9 mouse cellular contexts compared by ENCODE assay signal in genomic region chr2:38429752-38430378, GRCm38 (mm10).
DNase-seq lines count a peak whose midpoint lies in the region; ATAC-seq and TF ChIP-seq lines count a peak whose summit lies in the region.
"Had no signal": no experiment of that assay in that cellular context is flagged by ENCODE, and none has a peak within 500 bp of the region (broad histone marks: within the 10 kb centered on the region; RNA-seq: fewer than 3 reads in every experiment).

No protein-coding gene starts in this region.

- no peak overlapping the region for H3K4me3 ChIP-seq in lung, embryonic 14.5 days (ENCODE audit: low read depth, low read length)
- H3K4me3 ChIP-seq: limb, embryonic 12.5 days had no signal

- peak; percentile 38; the same call in 1 of the 2 replicates for ATAC-seq in lung, embryonic 14.5 days (ENCODE audit: insufficient read depth)

- no peak overlapping the region for H3K9ac ChIP-seq in lung, embryonic 14.5 days
- H3K9ac ChIP-seq: limb, embryonic 12.5 days had no signal

- no peak overlapping the region for H3K27ac ChIP-seq in lung, embryonic 14.5 days (ENCODE audit: low read depth)
- H3K27ac ChIP-seq: limb, embryonic 12.5 days had no signal

- no peaks in the 10 kb centered on the region for H3K27me3 ChIP-seq in lung, embryonic 14.5 days (ENCODE audit: insufficient read depth, low read length)
- H3K27me3 ChIP-seq: limb, embryonic 12.5 days had no signal

- DNase-seq in CD4-positive helper T cell, adult 2 months (ENCODE audit: low read depth, low spot score): peak; percentile 43
- DNase-seq in R1 (ENCODE audit: low read depth, low spot score): peak; percentile 81
- DNase-seq in cerebellum, postnatal 14 days: peak; percentile 82 to 84
- peak; percentile 53 for DNase-seq in gastrocnemius, postnatal 25 days
- DNase-seq in large intestine, adult 2 months (ENCODE audit: low read depth, low spot score): peak; percentile 48
- peak; percentile 86 for DNase-seq in lung, embryonic 14.5 days
- peak; percentile 54 for DNase-seq in right cerebral cortex, postnatal 14 days
- DNase-seq in urinary bladder, postnatal 36 days (ENCODE audit: low spot score in 2 of 2): peak; percentile 60 to 79

- no peak overlapping the region for H3K4me2 ChIP-seq in lung, embryonic 14.5 days
- H3K4me2 ChIP-seq: limb, embryonic 12.5 days had no signal

- 41% methylated on average over 6 of the region's 6 CpGs for WGBS in large intestine, adult 2 months
- WGBS in lung, embryonic 14.5 days: 40% methylated on average over 6 of the region's 6 CpGs

- H3K4me1 ChIP-seq in lung, embryonic 14.5 days (ENCODE audit: insufficient read depth): no peaks in the 10 kb centered on the region

- H3K9me3 ChIP-seq in lung, embryonic 14.5 days (ENCODE audit: low read depth, low read length): no peaks in the 10 kb centered on the region
- H3K9me3 ChIP-seq: limb, embryonic 12.5 days had no signal

- H3K36me3 ChIP-seq in lung, embryonic 14.5 days (ENCODE audit: insufficient read depth): no peaks in the 10 kb centered on the region
- H3K36me3 ChIP-seq: limb, embryonic 12.5 days had no signal

- TF ChIP-seq CTCF in lung, embryonic 14.5 days (IDR thresholded peaks at IDR 0.05; ENCODE audit: low read depth): peak; percentile 90
